Mouse (Mus musculus): Measurements from ENCODE around the gene Prr14. TPM values are rescaled to one million over a fixed set of nuclear protein-coding genes. Genes with fewer than 3 reads are reported as not detected.
"Not testable (repeated sequence)": the region's sequence is repeated elsewhere in the genome, so short reads cannot be mapped to it uniquely, and the experiment has no call there.

Prr14 gene
- polyA plus RNA-seq, 1 experiment from 2014 or later = 63.0 TPM

- ATAC-seq (ENCODE audit: low FRiP score) = no peak
- 83% methylated on average over 6 of the region's 6 CpGs for WGBS
- Histone ChIP-seq H3K9ac (no peak overlapping the region), H3K27ac (no peak overlapping the region), H3K36me3 (replicated peaks) (peaks cover 38% of the 10 kb centered on the region), H3K9me3 (no peaks in the 10 kb centered on the region), H3K4me2 (no peak overlapping the region), H3K27me3 (no peaks in the 10 kb centered on the region), H3K4me1 (peaks cover 29% of the 10 kb centered on the region), H3K4me3 (replicated peaks) (no peak overlapping the region)
Observed at GRCm38 (mm10) chr7:127474378-127475070, 15.1 kb downstream of the Prr14 start.

- Histone ChIP-seq H3K9ac (no peak overlapping the region), H3K4me2 (no peak overlapping the region), H3K4me3 (replicated peaks) (no peak overlapping the region), H3K36me3 (replicated peaks) (peaks cover 38% of the 10 kb centered on the region), H3K4me1 (peaks cover 29% of the 10 kb centered on the region), H3K27ac (no peak overlapping the region), H3K9me3 (no peaks in the 10 kb centered on the region), H3K27me3 (no peaks in the 10 kb centered on the region)
- WGBS = 92% methylated on average over 11 of the region's 11 CpGs
- ATAC-seq (ENCODE audit: low FRiP score) = no peak
Observed at GRCm38 (mm10) chr7:127475186-127475740, 15.9 kb downstream of the Prr14 start.

DNA sequence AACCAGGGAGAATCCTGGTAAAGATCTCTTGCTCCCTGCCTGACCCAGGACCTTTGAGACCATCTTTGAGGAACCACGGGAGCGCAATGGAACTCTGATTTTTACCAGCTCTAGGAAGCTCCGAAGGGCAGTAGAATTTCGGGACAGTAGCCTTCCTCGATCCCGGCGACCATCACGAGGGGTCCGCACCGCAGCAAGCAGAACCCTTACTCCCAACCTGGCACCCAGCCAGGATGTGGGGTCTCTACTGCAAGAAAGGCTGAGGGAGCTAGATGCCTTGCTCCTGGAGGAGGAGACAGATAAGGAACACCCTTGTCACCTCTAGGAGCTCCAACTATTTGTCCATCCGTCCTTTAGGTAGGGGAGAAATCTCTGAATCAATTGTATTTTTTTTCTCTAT is 16.9 kb downstream of the Prr14 start:
- Histone ChIP-seq H3K4me2 (no peak overlapping the region), H3K9ac (no peak overlapping the region), H3K4me3 (replicated peaks) (no peak overlapping the region), H3K36me3 (replicated peaks) (peaks cover 38% of the 10 kb centered on the region), H3K9me3 (no peaks in the 10 kb centered on the region), H3K27me3 (no peaks in the 10 kb centered on the region), H3K4me1 (peaks cover 38% of the 10 kb centered on the region), H3K27ac (no peak overlapping the region)
- 94% methylated on average over 11 of the region's 11 CpGs for WGBS
- ATAC-seq (ENCODE audit: low FRiP score) = no peak

GRCm38 (mm10) chr7:127476855-127477254 is 17.4 kb downstream of the Prr14 start:
- WGBS = 83% methylated on average over 4 of the region's 4 CpGs
- Histone ChIP-seq H3K27ac (peak overlapping the region; percentile 97; the same call in 1 of the 2 replicates), H3K9ac (peak overlapping the region; percentile 98), H3K9me3 (no peaks in the 10 kb centered on the region), H3K4me1 (peaks cover 40% of the 10 kb centered on the region), H3K4me2 (peak overlapping the region; percentile 98), H3K4me3 (replicated peaks) (peak overlapping the region; percentile 99), H3K27me3 (no peaks in the 10 kb centered on the region), H3K36me3 (replicated peaks) (peaks cover 41% of the 10 kb centered on the region)
- ATAC-seq (ENCODE audit: low FRiP score) = no peak

GRCm38 (mm10) chr7:127477687-127478634 is 18.6 kb downstream of the Prr14 start:
- Histone ChIP-seq H3K4me3 (replicated peaks) (peak overlapping the region; percentile 99), H3K4me1 (peaks cover 31% of the 10 kb centered on the region), H3K27ac (peak overlapping the region; percentile 97)

DNA sequence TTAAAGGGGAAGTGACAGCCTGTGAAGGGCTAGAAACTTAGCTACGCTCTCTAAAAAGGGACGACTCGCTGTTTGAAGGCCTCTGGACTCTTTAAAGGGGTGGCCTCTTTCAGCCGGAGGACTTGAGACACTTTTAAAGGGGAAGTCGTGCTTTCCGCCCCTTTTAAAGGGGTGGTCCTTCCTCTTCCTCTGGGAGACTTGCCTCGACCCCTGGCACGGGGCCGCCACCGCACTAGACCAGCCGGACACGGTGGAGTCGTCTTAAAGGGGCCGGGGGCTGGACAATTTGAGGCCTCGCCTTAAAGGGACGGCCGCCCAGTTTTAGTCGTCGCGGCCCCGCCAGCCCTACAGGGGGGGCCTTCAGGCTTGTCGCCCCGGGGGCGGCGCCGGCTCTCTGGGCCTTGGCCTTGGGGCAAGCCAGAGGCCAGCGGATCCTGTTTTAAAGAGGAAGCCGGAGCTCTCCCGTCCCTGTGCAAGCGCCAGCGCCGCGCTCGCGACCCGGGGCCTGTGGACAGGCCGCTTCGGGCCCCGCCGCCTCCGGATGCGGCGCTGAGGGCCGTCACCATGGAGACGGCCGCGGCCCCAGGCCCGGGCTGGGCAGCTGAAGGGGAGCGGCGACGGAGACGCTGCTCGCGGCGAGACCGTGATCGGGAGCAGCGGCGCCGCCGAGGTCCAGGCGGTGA is 19.4 kb downstream of the Prr14 start, which contains the start of gene Fbrs:
TSS of gene Fbrs (plus strand) at position 565 of the 683 bp plus-strand sequence.
- Histone ChIP-seq H3K4me3 (replicated peaks) (peak within 1 kb of the TSS; percentile 99), H3K4me2 (peak within 1 kb of the TSS; percentile 98), H3K27me3 (no peaks in the 10 kb centered on the region), H3K9ac (peak within 1 kb of the TSS; percentile 98), H3K36me3 (replicated peaks) (peaks cover 50% of the 10 kb centered on the region), H3K27ac (peak within 1 kb of the TSS; percentile 97), H3K4me1 (peaks cover 31% of the 10 kb centered on the region), H3K9me3 (no peaks in the 10 kb centered on the region)
- ATAC-seq (ENCODE audit: low FRiP score) = peak; percentile 72
- WGBS = under 1% methylated on average over 51 of the region's 62 CpGs

More at GRCm38 (mm10) chr7:127477687-127478634, 18.6 kb downstream of the Prr14 start:
- no peaks in the 10 kb centered on the region for H3K9me3 ChIP-seq
- ATAC-seq (ENCODE audit: low FRiP score) = peak; percentile 93
- under 1% methylated on average over 50 of the region's 50 CpGs for WGBS
- no peaks in the 10 kb centered on the region for H3K27me3 ChIP-seq
- H3K36me3 ChIP-seq (replicated peaks) = peaks cover 49% of the 10 kb centered on the region
- peak overlapping the region; percentile 98 for H3K4me2 ChIP-seq
- peak overlapping the region; percentile 98 for H3K9ac ChIP-seq

GRCm38 (mm10) chr7:127479318-127480225 is 20.2 kb downstream of the Prr14 start:
- no peak for ATAC-seq (ENCODE audit: low FRiP score)
- Histone ChIP-seq H3K9me3 (no peaks in the 10 kb centered on the region), H3K27me3 (no peaks in the 10 kb centered on the region), H3K27ac (peak overlapping the region; percentile 97), H3K4me3 (replicated peaks) (peak overlapping the region; percentile 99), H3K9ac (peak overlapping the region; percentile 98), H3K36me3 (replicated peaks) (peaks cover 50% of the 10 kb centered on the region), H3K4me2 (peak overlapping the region; percentile 98), H3K4me1 (peaks cover 31% of the 10 kb centered on the region)
- WGBS = 7% methylated on average over 47 of the region's 48 CpGs

DNA sequence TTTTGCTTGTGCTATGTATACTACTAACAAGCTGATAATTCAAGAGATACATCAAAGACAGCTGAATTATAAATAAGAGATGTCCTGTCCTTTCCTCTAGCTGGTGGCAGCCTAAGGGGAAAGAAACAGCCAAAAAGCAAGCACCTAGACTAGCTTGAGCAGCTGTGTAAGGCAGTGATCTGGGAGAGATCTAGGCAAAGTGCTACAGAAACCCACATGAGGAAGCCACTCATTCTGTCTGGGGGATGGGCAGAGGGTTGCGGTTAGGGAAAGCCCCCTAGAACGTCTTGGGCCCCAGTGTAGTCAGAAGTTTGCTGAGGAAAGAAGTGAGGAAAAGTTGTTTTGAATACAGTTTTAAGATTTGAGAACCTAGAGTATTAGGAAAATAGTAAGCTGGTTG is 20.9 kb downstream of the Prr14 start:
- peak overlapping the region; percentile 98 for H3K9ac ChIP-seq
- peaks cover 31% of the 10 kb centered on the region for H3K4me1 ChIP-seq
- no peak overlapping the region for H3K27ac ChIP-seq
- peaks cover 50% of the 10 kb centered on the region for H3K36me3 ChIP-seq (replicated peaks)
- peak overlapping the region; percentile 98 for H3K4me2 ChIP-seq
- no peaks in the 10 kb centered on the region for H3K9me3 ChIP-seq
- no peaks in the 10 kb centered on the region for H3K27me3 ChIP-seq
- WGBS = 77% methylated on average over 2 of the region's 2 CpGs
- ATAC-seq (ENCODE audit: low FRiP score) = no peak
- H3K4me3 ChIP-seq (replicated peaks) = peak overlapping the region; percentile 99

DNA sequence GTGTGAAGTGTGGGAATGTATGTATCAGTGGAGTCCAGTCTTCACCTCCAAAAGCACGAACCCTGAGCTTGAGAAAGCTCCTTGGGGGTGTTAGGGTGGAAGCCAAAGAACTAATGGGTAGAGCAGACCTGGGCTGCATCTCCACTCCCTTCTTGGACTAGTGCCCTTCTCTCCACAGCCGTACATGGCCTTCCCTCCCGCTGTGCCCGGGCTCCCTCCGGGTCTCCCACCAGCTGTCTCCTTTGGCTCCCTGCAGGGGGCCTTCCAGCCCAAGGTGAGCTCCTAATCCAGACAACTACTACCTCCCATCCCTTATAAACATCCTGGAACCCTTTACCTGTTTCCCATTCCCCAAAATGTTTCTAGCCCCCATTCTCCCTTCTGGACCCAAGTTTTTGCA is 26.0 kb downstream of the Prr14 start:
- Histone ChIP-seq H3K4me1 (peaks cover 9% of the 10 kb centered on the region), H3K27ac (no peak overlapping the region), H3K4me2 (no peak overlapping the region), H3K36me3 (replicated peaks) (peaks cover 82% of the 10 kb centered on the region), H3K27me3 (no peaks in the 10 kb centered on the region), H3K9ac (no peak overlapping the region), H3K4me3 (replicated peaks) (no peak overlapping the region), H3K9me3 (no peaks in the 10 kb centered on the region)
- WGBS = 80% methylated on average over 5 of the region's 5 CpGs
- no peak for ATAC-seq (ENCODE audit: low FRiP score)

DNA sequence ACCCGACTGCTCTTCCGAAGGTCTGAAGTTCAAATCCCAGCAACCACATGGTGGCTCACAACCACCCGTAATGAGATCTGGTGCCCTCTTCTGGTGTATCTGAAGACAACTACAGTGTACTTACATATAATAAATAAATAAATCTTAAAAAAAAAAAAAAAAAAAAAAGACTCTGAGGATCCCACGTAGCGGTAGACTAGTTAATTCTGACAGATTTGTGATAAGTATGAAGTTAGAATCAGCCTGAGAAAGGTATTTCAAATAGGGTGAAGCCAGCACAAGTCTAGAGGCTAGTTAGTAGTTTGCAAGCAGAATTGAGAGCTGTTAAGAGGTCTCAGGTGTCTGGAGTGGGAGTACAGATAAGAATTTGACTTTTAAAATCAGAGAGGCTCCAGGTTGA is 29.0 kb downstream of the Prr14 start:
- H3K9me3 ChIP-seq; H3K27me3 ChIP-seq; ATAC-seq (ENCODE audit: low FRiP score); H3K4me3 ChIP-seq (replicated peaks); H3K9ac ChIP-seq; H3K27ac ChIP-seq; H3K4me1 ChIP-seq; H3K4me2 ChIP-seq: not testable (repeated sequence)
- H3K36me3 ChIP-seq (replicated peaks) = peaks cover 87% of the 10 kb centered on the region
- 95% methylated on average over 4 of the region's 5 CpGs for WGBS

- H3K4me3 ChIP-seq (replicated peaks) = no peak overlapping the region
- H3K27ac ChIP-seq = no peak overlapping the region
- no peaks in the 10 kb centered on the region for H3K4me1 ChIP-seq
- 92% methylated on average over 7 of the region's 7 CpGs for WGBS
- H3K36me3 ChIP-seq (replicated peaks) = peaks cover 71% of the 10 kb centered on the region
- no peaks in the 10 kb centered on the region for H3K9me3 ChIP-seq
- no peak overlapping the region for H3K4me2 ChIP-seq
- no peaks in the 10 kb centered on the region for H3K27me3 ChIP-seq
- ATAC-seq (ENCODE audit: low FRiP score) = no peak
- no peak overlapping the region for H3K9ac ChIP-seq
Observed at GRCm38 (mm10) chr7:127489982-127490381, 30.6 kb downstream of the Prr14 start.

Measured in forebrain, embryonic 12.5 days (tissue).